Mouse (Mus musculus): ENCODE data around the gene Cacna1c.

Gene Cacna1c

GRCm38 (mm10) chr6:118999329-118999875, 196.8 kb downstream of the Cacna1c start:
- no peak for DNase-seq

GRCm38 (mm10) chr6:118997397-118997796, 198.8 kb downstream of the Cacna1c start:
- DNase-seq, result peak; percentile 39

DNA sequence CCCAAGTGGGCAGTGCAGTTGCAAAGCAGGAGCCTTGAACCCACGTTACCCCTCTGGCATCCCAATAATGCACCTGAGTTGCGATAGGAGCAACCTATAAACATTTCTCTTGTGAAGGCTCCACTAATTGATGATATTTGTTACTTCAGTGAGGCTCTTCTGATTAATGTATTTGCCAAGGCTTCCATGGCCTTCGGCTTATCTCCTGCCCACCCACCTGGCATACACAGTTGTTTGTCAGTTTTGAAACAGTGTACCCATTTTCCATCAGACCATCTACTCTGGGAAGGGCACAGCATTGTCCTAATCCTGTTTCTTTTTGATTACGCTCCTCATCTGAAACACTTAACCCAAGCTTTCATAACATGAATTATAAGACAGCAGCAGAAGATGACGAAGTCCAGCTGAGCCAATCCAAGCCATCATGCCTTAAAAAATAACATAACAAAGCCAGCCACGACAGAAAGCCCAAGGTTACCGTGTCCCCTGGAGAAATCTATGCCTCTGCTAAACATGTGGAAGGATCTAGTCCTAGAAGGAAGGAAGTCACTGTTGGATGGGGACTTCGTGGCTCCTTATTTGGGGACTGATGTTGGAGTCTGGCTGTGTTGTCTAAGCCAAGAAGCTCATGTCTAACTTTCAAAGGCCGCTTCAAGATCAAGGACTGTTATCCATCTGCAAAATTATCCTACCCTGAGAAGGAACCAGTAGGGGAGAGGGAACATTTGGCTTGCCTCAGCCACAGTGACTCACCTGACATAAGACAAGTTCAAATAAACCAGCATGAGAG, 201.8 kb downstream of the Cacna1c start:
- DNase-seq, result no peak

GRCm38 (mm10) chr6:118992391-118992790, 203.8 kb downstream of the Cacna1c start:
- no peak for DNase-seq

DNA sequence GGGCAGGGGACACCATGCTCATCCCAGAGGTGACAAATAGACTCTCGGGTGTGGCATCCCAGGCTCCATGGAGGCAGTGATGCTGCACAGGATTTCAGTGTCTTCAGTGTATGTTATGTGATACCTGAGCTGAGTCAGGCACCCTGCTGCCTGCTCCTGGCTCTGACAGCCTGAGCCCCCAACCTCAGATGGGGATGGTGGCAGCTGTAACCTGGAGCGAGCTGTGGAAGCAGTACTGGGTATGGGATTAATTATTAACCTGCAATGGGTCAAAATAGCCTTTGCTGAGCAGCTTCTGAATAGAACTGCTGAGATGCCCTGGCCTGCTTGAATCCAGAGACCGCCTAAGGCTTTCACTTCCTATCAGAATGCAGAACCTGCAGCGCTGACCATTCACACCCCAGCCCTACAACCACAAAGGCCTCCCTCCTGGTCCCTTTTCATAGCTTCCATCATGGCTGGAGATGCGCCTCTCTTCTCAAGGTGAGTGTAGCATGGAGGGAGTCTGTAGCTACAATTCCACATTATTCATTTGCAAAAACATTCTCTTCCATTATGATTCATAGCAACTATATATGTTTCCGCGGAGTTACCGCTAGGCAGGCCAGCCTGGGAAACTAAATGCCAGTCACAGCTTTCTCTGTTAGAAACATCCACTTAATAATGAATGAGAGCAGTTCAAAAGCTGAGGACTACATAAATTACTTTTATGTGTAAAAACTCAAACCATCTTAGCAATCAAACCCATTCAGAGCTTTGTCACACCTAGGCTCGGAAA, 206.0 kb downstream of the Cacna1c start:
- DNase-seq, result no peak

DNA sequence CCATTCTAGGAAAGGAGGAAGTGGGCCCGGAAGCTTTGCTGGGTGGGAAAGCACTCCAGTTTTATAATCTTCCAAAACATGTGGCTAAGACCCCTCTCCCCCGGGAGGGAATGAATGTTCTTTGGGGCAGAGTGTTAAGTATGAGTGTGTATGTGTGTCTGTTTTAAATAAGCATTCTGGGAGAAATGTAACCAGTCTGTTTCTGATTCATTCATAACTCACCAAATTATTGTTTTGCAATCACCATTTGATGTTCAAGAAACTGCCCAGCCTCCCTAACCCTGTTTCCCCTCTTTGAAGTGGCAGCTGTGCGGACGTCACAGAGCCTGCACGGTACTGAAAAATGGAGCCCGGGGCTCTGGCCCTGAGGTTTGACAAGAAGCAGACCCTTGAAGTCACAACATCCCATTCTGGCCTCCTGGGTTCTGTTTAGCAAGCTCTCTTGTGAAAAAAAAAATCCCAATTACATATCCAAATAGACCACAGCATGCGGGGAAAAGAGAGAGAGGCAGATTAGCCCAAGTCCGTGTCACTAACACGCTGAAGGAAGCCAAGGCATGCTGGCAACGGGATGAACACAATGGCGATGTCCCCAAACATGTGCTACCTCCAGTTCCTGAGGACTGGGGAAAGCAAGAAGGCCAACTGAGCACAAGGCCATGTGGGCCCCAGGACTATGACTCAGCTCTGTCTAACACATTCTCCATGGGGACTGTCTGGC, 211.9 kb downstream of the Cacna1c start:
- DNase-seq, result no peak

GRCm38 (mm10) chr6:118983471-118984040, 212.7 kb downstream of the Cacna1c start:
- no peak for DNase-seq

- no peak for DNase-seq
Observed at GRCm38 (mm10) chr6:118980265-118980664, 216.0 kb downstream of the Cacna1c start.

DNA sequence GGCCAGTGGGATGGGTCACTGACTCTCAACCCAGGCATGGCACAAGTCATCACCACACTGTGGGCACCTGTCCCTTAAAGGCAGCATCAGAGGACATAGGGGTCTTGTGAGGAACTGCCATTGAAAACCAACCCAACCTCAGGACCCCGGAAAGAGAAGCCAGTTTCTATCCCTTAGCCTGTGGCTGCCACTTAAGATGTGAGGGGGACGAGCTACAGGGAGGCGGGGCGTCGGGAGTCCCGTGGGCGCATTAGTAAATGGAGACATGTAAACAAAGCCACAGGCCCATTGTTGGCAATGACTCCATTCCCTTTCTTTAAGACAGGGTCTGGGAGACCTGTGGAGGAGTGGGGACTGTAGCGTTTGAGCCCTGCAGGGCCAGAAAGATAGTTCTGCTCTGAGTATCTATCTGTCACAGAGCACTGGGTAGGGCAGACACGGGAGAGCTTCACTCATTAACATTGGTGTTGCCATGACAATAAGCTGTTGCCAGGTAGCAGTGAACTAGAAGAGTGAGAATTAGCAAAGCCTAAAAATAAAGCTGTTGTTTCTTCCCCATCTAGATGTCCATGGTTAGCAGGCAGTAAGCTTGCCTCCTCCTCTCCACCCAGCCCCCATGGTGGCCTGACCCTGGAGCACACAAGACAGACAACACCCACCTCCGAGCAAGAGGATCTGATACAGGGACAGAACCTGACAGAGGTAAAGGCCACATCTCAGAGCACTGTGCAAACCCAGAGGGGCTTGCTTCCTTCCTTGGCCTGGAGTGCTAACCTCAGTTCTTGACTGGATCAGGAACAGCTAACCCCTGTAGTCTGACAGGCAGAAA, 218.6 kb downstream of the Cacna1c start:
- DNase-seq, result no peak

DNA sequence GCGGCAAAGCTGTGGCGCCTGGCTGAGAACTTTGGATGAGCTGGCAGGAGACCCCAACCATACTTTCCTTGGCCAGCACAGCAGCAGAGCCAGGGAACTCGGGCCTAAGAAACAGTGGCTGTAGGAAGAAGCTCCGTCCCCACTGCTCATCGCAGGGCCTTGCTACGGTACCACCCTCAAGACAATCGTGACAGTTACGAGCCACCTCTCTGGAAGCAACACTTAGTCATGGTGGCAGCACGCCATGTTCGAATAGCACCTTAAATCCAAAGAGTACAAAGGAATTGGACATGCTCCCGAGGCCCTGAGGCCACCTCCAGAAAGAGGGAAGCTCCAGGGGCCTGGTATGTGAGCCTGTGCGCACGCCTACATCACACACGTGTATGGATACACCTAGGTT, 219.6 kb downstream of the Cacna1c start:
- DNase-seq, result no peak

DNA sequence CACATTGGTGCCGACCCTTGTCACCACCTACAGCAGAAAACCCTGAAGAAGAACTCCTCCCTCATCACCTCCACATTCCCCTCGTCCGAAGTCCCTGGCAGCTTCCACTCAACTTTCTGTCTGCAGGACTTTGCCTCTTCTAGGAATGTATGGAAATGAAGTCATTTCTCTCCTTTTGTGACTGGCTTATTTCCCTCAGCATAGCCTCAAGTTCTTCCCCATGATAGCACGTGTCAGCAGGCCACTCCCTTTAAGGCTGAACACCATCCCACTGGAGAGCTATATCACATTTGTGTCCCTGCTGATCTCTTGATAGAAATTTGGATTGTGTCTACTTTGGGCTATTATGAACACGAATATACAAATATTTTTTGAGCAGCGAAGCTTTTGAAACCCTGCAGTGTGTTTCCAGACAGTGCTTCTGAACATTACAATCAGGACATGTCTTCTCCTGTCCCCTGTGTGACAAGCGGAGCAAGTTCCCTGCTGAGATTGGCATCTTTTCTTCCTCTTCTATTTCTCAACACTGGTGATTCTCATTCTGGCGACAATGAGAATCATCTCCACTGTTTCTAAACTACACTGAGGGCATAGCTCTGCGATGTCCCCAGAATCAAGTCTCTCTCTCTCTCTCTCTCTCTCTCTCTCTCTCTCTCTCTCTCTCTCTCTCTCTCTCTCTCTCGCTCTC, 224.2 kb downstream of the Cacna1c start:
- DNase-seq, result no peak

- no peak for DNase-seq
Observed at GRCm38 (mm10) chr6:118968776-118969175, 227.4 kb downstream of the Cacna1c start.

DNA sequence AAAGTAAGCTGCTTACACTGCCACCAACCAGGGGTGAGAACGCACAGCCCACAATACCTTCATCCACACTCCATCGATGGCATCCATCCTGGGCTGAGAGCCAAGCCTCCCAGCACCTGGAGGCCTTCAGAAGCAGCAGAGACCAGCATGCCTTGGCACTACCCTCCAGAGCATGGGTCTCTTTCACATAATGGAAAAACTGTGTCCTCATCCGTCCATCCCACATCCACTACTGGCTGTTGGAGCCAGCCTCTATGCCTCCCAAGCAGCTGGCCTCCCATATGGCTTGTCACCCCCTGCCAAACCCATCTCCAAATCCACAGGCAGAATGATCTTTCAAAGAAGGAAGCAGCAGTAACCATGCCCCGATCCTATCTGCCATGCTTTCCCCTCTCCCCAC, 229.3 kb downstream of the Cacna1c start:
- DNase-seq, result no peak

DNA sequence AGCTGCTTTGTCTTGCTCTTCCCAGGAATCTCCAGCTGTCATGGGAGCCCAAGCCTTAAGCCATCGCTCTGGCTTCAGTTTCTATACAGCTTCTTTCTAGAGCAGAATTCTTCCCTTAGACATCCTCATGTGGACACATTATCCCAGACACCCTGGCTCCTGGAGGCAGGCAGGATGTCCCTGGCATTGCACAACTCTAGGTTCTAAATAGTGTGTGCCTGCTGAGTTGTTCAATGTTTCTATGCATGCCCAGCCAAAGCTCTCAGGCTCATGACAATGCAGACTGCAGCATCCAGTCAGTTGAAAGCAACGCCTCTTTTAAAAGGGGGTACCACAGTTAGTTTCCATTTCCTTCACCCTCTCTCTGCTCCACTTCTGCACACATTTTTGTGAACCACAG, 230.6 kb downstream of the Cacna1c start:
- DNase-seq, result no peak

- no peak for DNase-seq
Observed at GRCm38 (mm10) chr6:118963806-118964205, 232.4 kb downstream of the Cacna1c start.

GRCm38 (mm10) chr6:118963283-118963682, 232.9 kb downstream of the Cacna1c start:
- DNase-seq, result no peak

GRCm38 (mm10) chr6:118958529-118958928, 237.7 kb downstream of the Cacna1c start:
- no peak for DNase-seq

DNA sequence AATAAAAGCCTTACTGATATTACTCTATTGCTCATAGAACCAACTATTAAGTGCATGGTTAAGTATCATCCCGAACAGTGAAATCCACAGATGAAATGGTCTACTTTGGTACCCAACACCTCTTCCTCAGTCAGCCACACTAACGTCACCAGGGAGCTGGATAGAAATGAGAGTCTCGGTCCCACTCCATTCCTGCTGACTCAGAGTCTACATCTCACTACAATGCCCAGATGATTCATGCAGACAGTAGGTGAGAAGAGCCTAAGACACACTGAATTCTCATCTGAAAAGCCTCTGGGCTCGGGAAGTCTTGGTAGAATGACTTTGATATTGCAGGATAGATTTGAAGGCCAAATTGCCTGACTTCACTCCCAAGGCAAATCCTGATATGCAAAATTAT, 240.0 kb downstream of the Cacna1c start:
- no peak for DNase-seq

- no peak for DNase-seq
Observed at GRCm38 (mm10) chr6:118955777-118956176, 240.4 kb downstream of the Cacna1c start.

DNA sequence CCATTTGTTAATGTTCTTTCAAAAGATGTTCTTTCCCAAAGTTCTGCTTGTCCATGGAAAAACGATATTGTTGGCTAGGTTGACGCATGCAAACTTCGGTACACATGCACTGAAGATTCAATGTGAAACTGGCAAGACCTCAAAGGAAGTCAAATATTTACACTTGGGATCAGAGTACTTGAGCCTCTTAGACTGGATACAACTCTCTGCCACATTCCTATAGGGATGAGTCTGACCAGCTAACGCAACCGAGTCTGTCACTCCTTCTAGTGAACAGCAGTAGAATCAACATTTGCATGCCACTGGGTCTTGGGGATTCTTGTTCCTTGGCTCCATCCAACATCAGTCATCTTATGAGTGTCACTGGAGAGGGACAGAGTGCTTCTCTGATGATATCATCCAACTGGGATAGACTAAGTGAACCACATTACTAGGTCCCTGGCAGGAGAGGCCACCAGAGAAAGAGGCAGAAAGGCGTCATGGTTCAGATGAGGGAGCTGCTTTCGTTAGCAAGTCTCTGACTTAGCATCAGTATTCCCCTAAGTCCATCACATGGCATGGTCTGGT, 241.1 kb downstream of the Cacna1c start:
- no peak for DNase-seq

- no peak for DNase-seq
Observed at GRCm38 (mm10) chr6:118952377-118952776, 243.8 kb downstream of the Cacna1c start.
